Mouse (Mus musculus): ENCODE data around the gene Cd40lg. TPM values are rescaled to one million over a fixed set of nuclear protein-coding genes. Genes with fewer than 3 reads are reported as not detected.

Gene Cd40lg
- polyA plus RNA-seq, 1 experiment from 2014 or later = not detected

GRCm38 (mm10) chrX:57215495-57215894 is 3.6 kb downstream of the Cd40lg start:
- WGBS = 88% methylated on average over 4 of the region's 4 CpGs
- Histone ChIP-seq H3K36me3 (no peaks in the 10 kb centered on the region), H3K9me3 (no peaks in the 10 kb centered on the region), H3K27me3 (no peaks in the 10 kb centered on the region), H3K27ac (no peak overlapping the region), H3K4me3 (no peak overlapping the region), H3K4me1 (no peaks in the 10 kb centered on the region), H3K9ac (no peak overlapping the region), H3K4me2 (no peak overlapping the region)
- no peak for ATAC-seq (ENCODE audit: insufficient number of reproducible peaks, insufficient read depth, low FRiP score, low TSS enrichment, low read depth)

GRCm38 (mm10) chrX:57216271-57216670 is 4.3 kb downstream of the Cd40lg start:
- WGBS = 65% methylated on average over 5 of the region's 5 CpGs
- ATAC-seq (ENCODE audit: insufficient number of reproducible peaks, insufficient read depth, low FRiP score, low TSS enrichment, low read depth) = no peak

GRCm38 (mm10) chrX:57219563-57219962 is 7.6 kb downstream of the Cd40lg start:
- Histone ChIP-seq H3K4me3 (no peak overlapping the region), H3K4me2 (no peak overlapping the region), H3K9ac (no peak overlapping the region), H3K9me3 (no peaks in the 10 kb centered on the region), H3K27me3 (no peaks in the 10 kb centered on the region), H3K36me3 (no peaks in the 10 kb centered on the region), H3K27ac (no peak overlapping the region), H3K4me1 (no peaks in the 10 kb centered on the region)
- 87% methylated on average over 5 of the region's 5 CpGs for WGBS
- no peak for ATAC-seq (ENCODE audit: insufficient number of reproducible peaks, insufficient read depth, low FRiP score, low TSS enrichment, low read depth)

More at GRCm38 (mm10) chrX:57216271-57216670, 4.3 kb downstream of the Cd40lg start:
- H3K4me3 ChIP-seq = no peak overlapping the region
- H3K4me2 ChIP-seq = no peak overlapping the region
- H3K27ac ChIP-seq = no peak overlapping the region
- no peak overlapping the region for H3K9ac ChIP-seq
- no peaks in the 10 kb centered on the region for H3K27me3 ChIP-seq
- no peaks in the 10 kb centered on the region for H3K36me3 ChIP-seq
- H3K4me1 ChIP-seq = no peaks in the 10 kb centered on the region
- no peaks in the 10 kb centered on the region for H3K9me3 ChIP-seq

GRCm38 (mm10) chrX:57221881-57222280 is 9.9 kb downstream of the Cd40lg start:
- H3K27me3 ChIP-seq = no peaks in the 10 kb centered on the region
- H3K36me3 ChIP-seq = no peaks in the 10 kb centered on the region
- H3K9ac ChIP-seq = no peak overlapping the region
- no peak overlapping the region for H3K27ac ChIP-seq
- H3K4me1 ChIP-seq = no peaks in the 10 kb centered on the region
- no peaks in the 10 kb centered on the region for H3K9me3 ChIP-seq
- H3K4me2 ChIP-seq = no peak overlapping the region
- H3K4me3 ChIP-seq = no peak overlapping the region
- no peak for ATAC-seq (ENCODE audit: insufficient number of reproducible peaks, insufficient read depth, low FRiP score, low TSS enrichment, low read depth)
- whole genome bisulfite sequencing = 78% methylated on average over 3 of the region's 3 CpGs

- no peak overlapping the region for H3K9ac ChIP-seq
- H3K27me3 ChIP-seq = no peaks in the 10 kb centered on the region
- no peak for ATAC-seq (ENCODE audit: insufficient number of reproducible peaks, insufficient read depth, low FRiP score, low TSS enrichment, low read depth)
- 68% methylated on average over 10 of the region's 10 CpGs for WGBS
- no peak overlapping the region for H3K27ac ChIP-seq
- H3K36me3 ChIP-seq = no peaks in the 10 kb centered on the region
- no peaks in the 10 kb centered on the region for H3K9me3 ChIP-seq
- H3K4me2 ChIP-seq = no peak overlapping the region
- H3K4me3 ChIP-seq = no peak overlapping the region
- H3K4me1 ChIP-seq = no peaks in the 10 kb centered on the region
These were observed 11.4 kb downstream of the Cd40lg start for GRCm38 (mm10) chrX:57223301-57223700.

GRCm38 (mm10) chrX:57228178-57228577 is 16.2 kb downstream of the Cd40lg start:
- 58% methylated on average over 2 of the region's 2 CpGs for WGBS
- Histone ChIP-seq H3K36me3 (no peaks in the 10 kb centered on the region), H3K4me1 (no peaks in the 10 kb centered on the region), H3K27ac (no peak overlapping the region), H3K4me3 (no peak overlapping the region), H3K9ac (no peak overlapping the region), H3K4me2 (no peak overlapping the region), H3K9me3 (no peaks in the 10 kb centered on the region), H3K27me3 (no peaks in the 10 kb centered on the region)
- ATAC-seq (ENCODE audit: insufficient number of reproducible peaks, insufficient read depth, low FRiP score, low TSS enrichment, low read depth) = no peak

- WGBS = 60% methylated on average over 2 of the region's 2 CpGs
These were observed 21.7 kb downstream of the Cd40lg start for GRCm38 (mm10) chrX:57233596-57233995.

GRCm38 (mm10) chrX:57235982-57236381 is 24.0 kb downstream of the Cd40lg start:
- Histone ChIP-seq H3K9ac (no peak overlapping the region), H3K36me3 (no peaks in the 10 kb centered on the region), H3K27me3 (no peaks in the 10 kb centered on the region), H3K4me2 (no peak overlapping the region), H3K4me1 (no peaks in the 10 kb centered on the region), H3K27ac (no peak overlapping the region), H3K4me3 (no peak overlapping the region), H3K9me3 (no peaks in the 10 kb centered on the region)
- no peak for ATAC-seq (ENCODE audit: insufficient number of reproducible peaks, insufficient read depth, low FRiP score, low TSS enrichment, low read depth)
- 74% methylated on average over 4 of the region's 4 CpGs for WGBS

More at GRCm38 (mm10) chrX:57233596-57233995, 21.7 kb downstream of the Cd40lg start:
- Histone ChIP-seq H3K4me2 (no peak overlapping the region), H3K4me1 (no peaks in the 10 kb centered on the region), H3K9ac (no peak overlapping the region), H3K36me3 (no peaks in the 10 kb centered on the region), H3K9me3 (no peaks in the 10 kb centered on the region), H3K4me3 (no peak overlapping the region), H3K27me3 (no peaks in the 10 kb centered on the region), H3K27ac (no peak overlapping the region)
- no peak for ATAC-seq (ENCODE audit: insufficient number of reproducible peaks, insufficient read depth, low FRiP score, low TSS enrichment, low read depth)

- H3K9me3 ChIP-seq = no peaks in the 10 kb centered on the region
- 63% methylated on average over 3 of the region's 3 CpGs for WGBS
- H3K4me1 ChIP-seq = no peaks in the 10 kb centered on the region
- ATAC-seq (ENCODE audit: insufficient number of reproducible peaks, insufficient read depth, low FRiP score, low TSS enrichment, low read depth) = no peak
- H3K4me3 ChIP-seq = no peak overlapping the region
- H3K9ac ChIP-seq = no peak overlapping the region
- no peaks in the 10 kb centered on the region for H3K36me3 ChIP-seq
- H3K27me3 ChIP-seq = no peaks in the 10 kb centered on the region
- no peak overlapping the region for H3K4me2 ChIP-seq
- H3K27ac ChIP-seq = no peak overlapping the region
These were observed 26.6 kb downstream of the Cd40lg start for GRCm38 (mm10) chrX:57238572-57238971.

- H3K4me3 ChIP-seq = no peak overlapping the region
- no peaks in the 10 kb centered on the region for H3K27me3 ChIP-seq
- H3K9ac ChIP-seq = no peak overlapping the region
- 69% methylated on average over 7 of the region's 7 CpGs for WGBS
- no peaks in the 10 kb centered on the region for H3K36me3 ChIP-seq
- H3K9me3 ChIP-seq = no peaks in the 10 kb centered on the region
- H3K4me1 ChIP-seq = no peaks in the 10 kb centered on the region
- no peak overlapping the region for H3K27ac ChIP-seq
- no peak for ATAC-seq (ENCODE audit: insufficient number of reproducible peaks, insufficient read depth, low FRiP score, low TSS enrichment, low read depth)
- no peak overlapping the region for H3K4me2 ChIP-seq
These were observed 41.5 kb downstream of the Cd40lg start for GRCm38 (mm10) chrX:57253329-57254055.

GRCm38 (mm10) chrX:57260744-57261143 is 48.8 kb downstream of the Cd40lg start:
- H3K4me3 ChIP-seq = no peak overlapping the region
- H3K27me3 ChIP-seq = no peaks in the 10 kb centered on the region
- H3K36me3 ChIP-seq = no peaks in the 10 kb centered on the region
- no peaks in the 10 kb centered on the region for H3K4me1 ChIP-seq
- H3K27ac ChIP-seq = no peak overlapping the region
- no peak overlapping the region for H3K4me2 ChIP-seq
- no peak for ATAC-seq (ENCODE audit: insufficient number of reproducible peaks, insufficient read depth, low FRiP score, low TSS enrichment, low read depth)
- no peaks in the 10 kb centered on the region for H3K9me3 ChIP-seq
- WGBS = 65% methylated on average over 2 of the region's 2 CpGs
- no peak overlapping the region for H3K9ac ChIP-seq

- H3K27ac ChIP-seq = no peak overlapping the region
- H3K36me3 ChIP-seq = no peaks in the 10 kb centered on the region
- 75% methylated on average over 4 of the region's 4 CpGs for WGBS
- no peak for ATAC-seq (ENCODE audit: insufficient number of reproducible peaks, insufficient read depth, low FRiP score, low TSS enrichment, low read depth)
- H3K4me2 ChIP-seq = no peak overlapping the region
- no peaks in the 10 kb centered on the region for H3K9me3 ChIP-seq
- H3K4me3 ChIP-seq = no peak overlapping the region
- H3K9ac ChIP-seq = no peak overlapping the region
- no peaks in the 10 kb centered on the region for H3K4me1 ChIP-seq
- H3K27me3 ChIP-seq = no peaks in the 10 kb centered on the region
These were observed 51.6 kb downstream of the Cd40lg start for GRCm38 (mm10) chrX:57263515-57263914.

Data from embryonic facial prominence, embryonic 13.5 days (tissue).